Mouse (Mus musculus) limb, embryonic 10.5 days (tissue): ENCODE results near the gene Cma2. TPM values are rescaled to one million over a fixed set of nuclear protein-coding genes. Genes with fewer than 3 reads are reported as not detected.
A peak's percentile ranks its signal among the peaks of the same experiment; 100 is the strongest.

Experiments
- DNase-seq: peaks from one replicate; pipeline ENCODE4 v3.0.0-alpha.2; 2017; ENCODE audit warnings: low spot score
- H3K27ac ChIP-seq: fragments of 300-500 bp; sonication (generic); 2 replicates; pipeline ENCODE4 v1.5.1; 2016; ENCODE audit warnings: mild to moderate bottlenecking
- H3K27me3 ChIP-seq: fragments of 300-500 bp; sonication (generic); 2 replicates; pipeline ENCODE4 v1.6.1; 2016; ENCODE audit warnings: low read depth, mild to moderate bottlenecking; ENCODE audit not compliant: poor library complexity, severe bottlenecking
- H3K36me3 ChIP-seq: fragments of 300-500 bp; sonication (generic); 2 replicates; pipeline ENCODE4 v1.6.1; 2016; ENCODE audit warnings: mild to moderate bottlenecking, moderate library complexity
- H3K4me1 ChIP-seq: fragments of 300-500 bp; sonication (generic); 2 replicates; pipeline ENCODE4 v1.6.1; 2016
- H3K4me3 ChIP-seq: fragments of 300-500 bp; sonication (generic); 2 replicates; pipeline ENCODE4 v1.5.1; 2016; ENCODE audit warnings: mild to moderate bottlenecking, moderate library complexity
- H3K9me3 ChIP-seq: fragments of 300-500 bp; sonication (generic); replicated peaks from 2 replicates; pipeline ENCODE4 v1.6.1; 2016; ENCODE audit warnings: mild to moderate bottlenecking
- WGBS: fragments of 180-500 bp; shearing (Covaris S2); methylation state at CpG from one replicate; pipeline ENCODE4 v1.1.7; 2016; 5-methylcytosine and 5-hydroxymethylcytosine counted together
- polyA plus RNA-seq: library from polyadenylated mRNA; unstranded; fragments of >200 nt; fragmentation: Nextera tagmentation; extraction: Ambion mirVana; gene quantifications from 2 replicates; pipeline ENCODE4 v1.2.1, GENCODE M21; 2016

The Cma2 gene
- polyA plus RNA-seq, result not detected in 2 replicates

- no peak within 1 kb of the TSS for H3K4me3 ChIP-seq
- H3K27ac ChIP-seq, result no peak within 1 kb of the TSS
- H3K4me1 ChIP-seq, result 0 out of 2 replicates have a peak, but pooled peaks cover 3% of the 10 kb centered on the region
- H3K36me3 ChIP-seq, result no peaks in the 10 kb centered on the region
- WGBS, result 81% methylated on average over 6 of the region's 6 CpGs
- peak; percentile 12 for DNase-seq
- H3K9me3 ChIP-seq, result no peaks in the 10 kb centered on the region
- no peaks in the 10 kb centered on the region for H3K27me3 ChIP-seq
Measured at GRCm38 (mm10) chr14:55950346-55951030, at the start of gene Cma2. Cma2 (plus strand) TSS chr14:55950980.

GRCm38 (mm10) chr14:55905518-55905917, 45.3 kb upstream of the Cma2 start:
- H3K4me1 ChIP-seq, result peaks cover 7% of the 10 kb centered on the region
- no peaks in the 10 kb centered on the region for H3K27me3 ChIP-seq
- H3K4me3 ChIP-seq, result no peak overlapping the region
- H3K36me3 ChIP-seq, result no peaks in the 10 kb centered on the region
- H3K27ac ChIP-seq, result no peak overlapping the region
- DNase-seq, result no peak
- H3K9me3 ChIP-seq, result no peaks in the 10 kb centered on the region
- WGBS, result 34% methylated on average over 1 of the region's 1 CpGs

GRCm38 (mm10) chr14:55913406-55913805, 37.4 kb upstream of the Cma2 start:
- DNase-seq, result no peak
- Histone ChIP-seq H3K9me3 (no peaks in the 10 kb centered on the region), H3K4me3 (no peak overlapping the region), H3K27me3 (no peaks in the 10 kb centered on the region), H3K27ac (no peak overlapping the region), H3K36me3 (no peaks in the 10 kb centered on the region), H3K4me1 (peaks cover 6% of the 10 kb centered on the region; the same call in 1 of the 2 replicates)
- 41% methylated on average over 4 of the region's 4 CpGs for WGBS

- Histone ChIP-seq H3K27ac (peak overlapping the region; percentile 70), H3K9me3 (no peaks in the 10 kb centered on the region), H3K36me3 (no peaks in the 10 kb centered on the region), H3K4me3 (0 out of 2 replicates have a peak overlapping the region, but pooled peaks have one; percentile 27), H3K27me3 (no peaks in the 10 kb centered on the region), H3K4me1 (peaks cover 39% of the 10 kb centered on the region)
- DNase-seq, result peak; percentile 80
- 41% methylated on average over 14 of the region's 14 CpGs for WGBS
Measured at GRCm38 (mm10) chr14:55918240-55919082, 32.3 kb upstream of the Cma2 start.

GRCm38 (mm10) chr14:55922475-55923232, 28.1 kb upstream of the Cma2 start:
- Histone ChIP-seq H3K27me3 (no peaks in the 10 kb centered on the region), H3K9me3 (no peaks in the 10 kb centered on the region), H3K4me1 (peaks cover 37% of the 10 kb centered on the region), H3K4me3 (no peak overlapping the region), H3K36me3 (no peaks in the 10 kb centered on the region), H3K27ac (no peak overlapping the region)
- DNase-seq, result no peak
- WGBS, result 26% methylated on average over 7 of the region's 7 CpGs

- Histone ChIP-seq H3K9me3 (no peaks in the 10 kb centered on the region), H3K4me3 (no peak overlapping the region), H3K27me3 (no peaks in the 10 kb centered on the region), H3K27ac (no peak overlapping the region), H3K4me1 (peaks cover 23% of the 10 kb centered on the region), H3K36me3 (no peaks in the 10 kb centered on the region)
- no peak for DNase-seq
- 89% methylated on average over 4 of the region's 4 CpGs for WGBS
Measured at GRCm38 (mm10) chr14:55926847-55927246, 23.9 kb upstream of the Cma2 start.

- Histone ChIP-seq H3K27ac (peak overlapping the region; percentile 51), H3K4me1 (peaks cover 21% of the 10 kb centered on the region), H3K27me3 (no peaks in the 10 kb centered on the region), H3K4me3 (no peak overlapping the region), H3K9me3 (no peaks in the 10 kb centered on the region), H3K36me3 (no peaks in the 10 kb centered on the region)
- 35% methylated on average over 12 of the region's 12 CpGs for WGBS
- DNase-seq, result no peak
Measured at GRCm38 (mm10) chr14:55929263-55929997, 21.4 kb upstream of the Cma2 start.

- DNase-seq, result peak; percentile 50
- Histone ChIP-seq H3K4me1 (peaks cover 29% of the 10 kb centered on the region), H3K4me3 (no peak overlapping the region), H3K9me3 (no peaks in the 10 kb centered on the region), H3K27ac (peak overlapping the region; percentile 46), H3K27me3 (no peaks in the 10 kb centered on the region), H3K36me3 (no peaks in the 10 kb centered on the region)
- WGBS, result 30% methylated on average over 7 of the region's 7 CpGs
Measured at GRCm38 (mm10) chr14:55933586-55933985, 17.2 kb upstream of the Cma2 start.

- no peak overlapping the region for H3K4me3 ChIP-seq
- no peak for DNase-seq
- H3K27ac ChIP-seq, result no peak overlapping the region
- 22% methylated on average over 7 of the region's 7 CpGs for WGBS
- H3K36me3 ChIP-seq, result no peaks in the 10 kb centered on the region
- H3K27me3 ChIP-seq, result 0 out of 2 replicates have a peak, but pooled peaks cover 5% of the 10 kb centered on the region
- no peaks in the 10 kb centered on the region for H3K9me3 ChIP-seq
- peaks cover 11% of the 10 kb centered on the region for H3K4me1 ChIP-seq
Measured at GRCm38 (mm10) chr14:55940070-55940800, 10.5 kb upstream of the Cma2 start.

- Histone ChIP-seq H3K27ac (no peak overlapping the region), H3K27me3 (0 out of 2 replicates have a peak, but pooled peaks cover 5% of the 10 kb centered on the region), H3K4me3 (no peak overlapping the region), H3K36me3 (no peaks in the 10 kb centered on the region), H3K9me3 (no peaks in the 10 kb centered on the region), H3K4me1 (peaks cover 6% of the 10 kb centered on the region; the same call in 1 of the 2 replicates)
- DNase-seq, result no peak
- WGBS, result 81% methylated on average over 11 of the region's 11 CpGs
Measured at GRCm38 (mm10) chr14:55943601-55944000, 7.2 kb upstream of the Cma2 start.

GRCm38 (mm10) chr14:55944575-55944974, 6.2 kb upstream of the Cma2 start, which contains the start of gene Cma1:
Cma1 (minus strand) TSS chr14:55944675.
- no peak for DNase-seq
- 0 out of 2 replicates have a peak, but pooled peaks cover 5% of the 10 kb centered on the region for H3K27me3 ChIP-seq
- H3K4me3 ChIP-seq, result no peak within 1 kb of the TSS
- H3K9me3 ChIP-seq, result no peaks in the 10 kb centered on the region
- H3K36me3 ChIP-seq, result no peaks in the 10 kb centered on the region
- H3K4me1 ChIP-seq, result peaks cover 6% of the 10 kb centered on the region; the same call in 1 of the 2 replicates
- WGBS, result 84% methylated on average over 4 of the region's 4 CpGs
- no peak within 1 kb of the TSS for H3K27ac ChIP-seq
